Mouse (Mus musculus) layer of hippocampus, postnatal 25 days (tissue): ENCODE measurements around the gene Fam19a5. TPM values are rescaled to one million over a fixed set of nuclear protein-coding genes. Genes with fewer than 3 reads are reported as not detected.

Experiments
- DNase-seq, 2 experiments: peaks; one replicate each; pipeline ENCODE4 v3.0.0; 2022; ENCODE audit warnings: mixed read lengths in 2 of 2, low spot score in 1 of 2; ENCODE audit errors: extremely low spot score in 1 of 2
- microRNA-seq, 2 experiments: library from miRNA; unstranded; fragments of <30 nt; microRNA quantifications; one replicate each; pipeline ENCODE4 v1.2.0; 2021
- total RNA-seq, 2 experiments: library from RNA; stranded (reverse); gene quantifications; 2 replicates each; pipeline ENCODE4 v1.2.3; 2021

The Fam19a5 gene
- total RNA-seq, 2 experiments from 2014 or later, result 130 to 140 TPM

DNA sequence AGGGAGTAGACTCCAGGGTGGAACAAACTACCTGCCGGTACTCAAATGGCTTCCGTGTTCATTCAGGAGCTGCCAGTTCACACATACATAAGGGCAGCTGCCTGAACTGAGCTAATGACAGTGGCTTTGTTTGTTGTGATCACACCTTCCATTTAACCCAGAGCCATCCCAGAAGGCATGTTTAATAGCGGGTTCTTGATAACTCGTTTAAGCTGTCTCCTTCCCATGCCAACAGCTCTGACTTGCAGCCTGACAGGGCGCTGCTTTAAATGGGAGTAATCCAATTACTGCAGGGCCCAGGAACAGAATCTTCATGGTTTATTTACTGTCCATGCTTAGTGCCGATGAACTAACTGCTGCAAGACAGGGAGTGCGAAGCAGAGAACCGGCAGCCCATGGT is 168.1 kb downstream of the Fam19a5 start:
- no peak for DNase-seq

DNA sequence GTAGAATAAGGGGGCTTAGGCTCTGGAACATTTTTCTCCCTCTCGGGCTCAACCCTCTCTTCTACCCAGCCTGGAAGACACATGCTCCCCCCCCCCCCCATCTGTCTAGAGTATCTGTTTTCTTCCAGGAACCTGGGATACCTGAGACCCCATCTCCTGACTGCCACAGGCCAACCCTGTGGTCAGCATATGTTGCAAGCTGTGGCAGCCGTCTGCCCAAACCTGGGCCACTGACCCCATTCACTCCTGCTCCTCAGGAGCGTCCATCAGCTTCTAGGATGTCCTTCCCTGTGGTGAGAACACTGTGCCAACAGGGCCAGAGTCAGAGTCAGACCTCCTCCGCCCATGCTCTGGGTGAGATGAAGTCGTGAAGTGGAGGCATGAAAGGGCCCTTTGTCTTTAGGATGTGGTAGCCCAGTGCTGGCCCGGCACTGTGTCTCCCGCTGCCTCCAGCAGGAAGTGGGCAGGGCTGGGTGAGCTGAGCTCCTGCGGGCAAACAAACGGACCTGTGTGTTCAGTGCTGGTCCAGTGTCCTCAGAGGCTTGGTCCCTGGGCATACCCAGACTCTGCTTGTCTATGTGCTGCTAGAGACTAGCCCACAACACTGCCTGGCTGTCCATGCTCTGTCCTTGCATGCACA is 171.1 kb downstream of the Fam19a5 start:
- DNase-seq, result no peak

DNA sequence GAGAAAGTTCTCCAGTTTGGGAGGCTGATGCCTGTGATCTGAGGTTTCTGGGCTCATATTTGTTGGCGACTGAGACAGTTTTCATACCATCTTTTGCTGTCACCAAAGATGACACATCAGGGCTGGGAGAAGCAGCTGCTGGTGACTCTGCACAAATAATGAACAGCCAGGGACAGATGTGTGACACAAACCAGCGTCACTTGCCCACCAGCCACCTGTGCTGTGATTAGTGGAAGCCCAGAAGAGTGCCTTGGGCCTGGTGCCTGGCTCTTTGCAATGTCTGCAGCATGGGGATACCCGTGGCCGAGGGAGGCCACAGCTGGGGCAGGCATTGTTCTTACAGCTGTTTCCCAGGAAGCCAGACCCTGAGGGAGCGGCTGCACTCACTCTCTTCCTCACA is 173.0 kb downstream of the Fam19a5 start:
- no peak for DNase-seq

DNA sequence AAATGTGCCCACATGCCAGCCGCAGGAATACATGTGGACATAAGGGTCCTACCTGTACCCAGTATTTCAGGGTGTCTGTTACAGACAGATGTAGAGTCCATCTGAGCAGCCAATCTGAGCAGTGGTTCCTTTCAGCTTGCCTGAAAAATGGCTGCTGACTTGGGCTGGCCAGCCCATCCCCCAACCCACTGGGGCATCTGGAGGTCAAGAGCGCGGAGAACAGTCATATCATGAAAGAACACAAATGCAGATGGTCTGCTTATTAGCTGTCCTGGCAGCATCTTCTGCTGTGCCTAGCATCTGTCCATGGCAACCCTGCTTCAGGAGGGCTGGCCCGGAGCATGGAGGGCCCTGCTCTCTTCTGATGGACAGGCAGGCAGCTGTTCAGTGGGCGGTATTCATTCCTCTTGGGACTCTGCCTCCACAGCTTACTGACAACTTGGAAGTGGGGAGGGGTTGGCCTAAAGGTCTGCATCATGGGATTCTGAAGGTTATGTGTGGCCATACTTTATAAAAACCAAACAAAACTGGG is 179.4 kb downstream of the Fam19a5 start:
- DNase-seq, result no peak

DNA sequence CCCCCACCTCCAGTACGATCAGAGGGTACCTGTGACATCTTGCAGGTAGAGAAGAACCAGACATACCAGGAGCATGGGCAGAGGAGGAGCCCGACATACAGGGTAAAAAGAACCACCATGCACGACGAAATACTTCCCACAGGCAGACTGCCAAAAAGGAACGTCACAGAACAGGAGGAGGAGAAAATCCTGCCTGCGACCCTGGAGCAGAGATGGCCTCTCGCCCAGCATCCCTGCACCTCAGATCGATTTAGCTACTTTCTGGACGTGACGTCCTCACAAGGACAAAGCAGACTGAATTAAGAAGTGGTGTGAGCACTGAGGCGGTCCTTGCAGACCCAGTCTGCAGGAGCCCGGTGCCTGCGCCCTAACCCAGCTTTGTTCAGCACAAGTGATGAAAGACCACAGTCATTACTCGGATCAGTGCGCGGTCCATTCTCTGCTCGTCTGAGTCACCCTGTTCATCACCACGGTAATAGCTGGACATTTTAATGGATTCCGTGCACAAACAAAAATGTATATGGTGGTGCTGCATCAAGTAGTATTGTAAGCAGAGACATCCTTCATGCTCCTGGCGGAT is 182.6 kb downstream of the Fam19a5 start:
- no peak for DNase-seq

DNA sequence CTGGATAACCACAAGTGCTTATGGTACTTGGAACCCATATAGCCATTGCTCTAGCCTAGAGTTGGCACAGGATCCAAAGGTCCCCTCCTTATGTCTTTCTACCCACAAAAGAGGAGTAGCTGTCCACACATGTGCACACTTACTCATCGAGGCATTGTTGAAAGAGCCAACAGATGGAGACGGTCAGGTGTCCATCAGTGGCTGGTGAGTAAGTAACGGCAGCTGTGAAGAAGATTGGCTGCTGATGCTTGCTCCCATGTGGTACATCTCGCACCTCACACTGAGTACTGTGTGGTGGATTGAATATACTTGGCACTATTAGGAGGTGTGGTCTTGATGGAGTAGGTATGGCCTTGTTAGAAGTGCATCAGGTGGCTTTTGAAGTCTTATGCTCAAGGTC is 192.2 kb downstream of the Fam19a5 start:
- DNase-seq, result no peak

DNA sequence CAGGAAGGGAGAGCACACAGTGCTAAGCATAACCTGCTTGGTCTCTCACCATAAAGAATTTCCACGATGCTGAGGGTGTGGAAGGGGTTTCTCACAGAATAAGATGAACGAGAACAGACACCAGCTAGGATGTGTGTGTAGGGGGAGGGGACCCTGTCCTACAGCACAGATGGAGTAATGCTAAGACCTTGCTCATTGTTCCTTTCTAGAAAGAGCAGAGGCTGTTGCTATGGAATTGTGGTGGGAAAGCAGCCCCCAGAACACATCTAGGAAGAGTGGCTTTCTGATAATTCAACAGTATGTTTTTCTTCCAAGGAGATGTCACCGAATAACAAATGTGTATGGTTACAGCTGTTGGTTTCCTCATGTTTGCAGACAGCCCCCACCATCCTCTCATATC is 211.4 kb downstream of the Fam19a5 start:
- no peak for DNase-seq

DNA sequence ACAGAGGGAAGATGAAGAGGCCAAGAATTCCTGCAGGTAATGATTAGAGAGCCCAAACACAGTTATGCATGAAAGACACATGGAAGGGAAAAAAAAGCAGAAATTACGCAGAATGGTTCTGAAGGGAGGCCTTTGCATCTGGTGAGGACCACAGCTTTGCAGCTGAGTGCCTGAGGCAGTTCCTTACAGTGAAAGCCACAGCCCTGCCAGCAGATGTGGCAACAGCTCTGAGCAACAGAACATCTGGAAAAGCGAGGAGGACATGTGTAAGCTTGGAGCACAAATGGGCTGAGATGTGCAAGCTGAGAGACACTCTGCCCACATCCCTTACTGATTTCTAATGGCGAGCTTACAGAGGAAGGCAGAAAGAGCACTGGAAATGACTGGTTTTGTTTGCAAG is 221.8 kb downstream of the Fam19a5 start:
- DNase-seq, result no peak

DNA sequence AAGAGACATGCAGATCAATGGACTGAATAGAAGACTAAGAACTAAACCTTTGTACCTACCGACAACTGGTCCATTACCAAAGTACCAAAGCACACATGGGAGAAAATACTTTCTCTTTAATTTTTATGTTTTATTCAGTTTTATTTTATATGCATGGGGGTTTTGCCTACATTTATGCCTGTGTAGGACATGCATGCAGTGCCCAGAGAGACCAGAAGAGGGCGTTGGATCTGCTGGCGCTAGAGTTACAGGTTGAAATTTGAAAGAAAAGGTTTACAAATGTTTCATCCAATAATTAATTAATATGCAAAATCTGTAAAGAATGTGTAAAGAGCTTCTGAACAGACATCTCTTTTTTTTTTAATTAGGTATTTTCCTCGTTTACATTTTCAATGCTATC is 229.9 kb downstream of the Fam19a5 start:
- no peak for DNase-seq

DNA sequence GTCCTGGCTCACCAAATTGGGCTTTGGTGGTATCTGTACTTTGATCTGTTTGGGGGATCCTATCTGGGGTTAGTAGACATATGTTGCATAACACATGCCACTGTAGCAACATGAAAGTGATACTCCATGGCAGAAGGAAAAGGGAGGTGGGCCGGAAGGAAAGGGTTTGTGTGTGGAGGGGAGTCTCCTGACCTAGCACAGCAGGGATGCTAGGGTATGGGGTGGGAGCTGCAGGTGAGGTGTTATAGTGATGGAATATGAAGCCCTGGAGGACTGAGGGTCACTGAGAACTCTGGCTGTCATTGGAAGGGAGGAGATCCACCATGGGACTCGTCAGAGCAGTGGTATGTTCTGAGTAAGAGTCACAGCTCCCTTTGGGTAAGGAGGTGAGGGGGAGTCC is 239.2 kb downstream of the Fam19a5 start:
- DNase-seq, result no peak

DNA sequence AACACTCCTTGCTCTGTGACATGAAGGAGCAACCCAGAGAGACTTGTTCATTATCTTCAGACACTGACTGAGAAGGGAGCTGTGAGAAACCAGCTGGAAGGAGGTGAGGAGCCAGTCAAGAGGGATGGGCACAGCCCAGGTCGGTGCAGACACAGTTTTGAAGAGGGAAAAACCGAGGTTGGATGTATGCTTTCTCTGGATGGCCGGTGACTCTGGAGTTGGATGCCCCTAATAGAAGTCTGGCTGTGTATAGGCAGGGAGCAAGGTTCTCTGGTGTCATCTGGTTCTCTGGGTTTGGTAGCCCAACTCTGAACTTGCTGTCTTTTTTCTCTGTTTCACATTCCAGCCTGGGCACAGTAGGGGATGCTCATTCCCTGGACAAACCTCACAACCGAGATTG is 245.6 kb downstream of the Fam19a5 start:
- no peak for DNase-seq

DNA sequence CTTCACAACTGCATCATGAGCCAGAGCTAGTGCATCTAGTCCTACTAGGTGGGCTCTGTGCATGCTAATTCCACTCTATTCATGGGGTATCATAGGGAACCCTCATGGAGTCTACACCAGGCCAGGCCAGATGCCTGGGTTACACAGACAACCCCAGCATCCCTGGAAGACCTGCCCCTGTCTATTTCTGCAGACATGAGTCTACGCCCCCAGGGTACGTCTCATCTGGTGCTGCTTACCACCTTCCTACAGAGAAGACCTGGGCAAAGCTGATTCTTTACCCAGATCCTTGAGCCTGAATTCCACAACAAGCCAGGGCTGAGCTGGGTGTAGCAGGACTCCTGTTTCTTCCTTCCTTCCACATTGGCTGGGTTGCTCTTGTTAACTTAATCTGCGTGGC is 249.6 kb downstream of the Fam19a5 start:
- DNase-seq, result no peak

DNA sequence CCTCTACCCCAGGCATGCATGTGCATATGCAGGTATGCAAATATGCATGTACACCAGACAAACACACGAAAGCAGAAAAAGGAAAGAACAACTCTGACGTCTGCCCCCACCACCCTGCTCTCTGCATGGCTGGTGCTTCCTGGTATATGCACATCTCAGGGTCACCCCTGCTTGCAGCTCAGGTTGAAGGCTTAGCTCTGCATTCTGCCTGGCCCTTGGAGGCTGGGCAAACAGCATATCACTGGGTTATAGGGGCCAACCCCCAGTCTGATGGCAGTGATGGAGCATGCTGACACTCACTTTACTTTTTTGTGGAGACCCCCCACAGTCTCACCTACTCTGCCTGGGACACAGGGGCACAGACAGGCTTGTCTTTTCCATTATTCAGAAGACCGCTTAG is 252.5 kb downstream of the Fam19a5 start:
- DNase-seq, result no peak

Small RNAs within 50 kb of the gene (microRNA-seq; reads per million reads assigned to microRNA genes)
- 0 reads per million in 2 experiments for gene Mir6393
